Mouse (Mus musculus) heart, postnatal 0 days (tissue): ENCODE data around the gene Abcb9. TPM values are rescaled to one million over a fixed set of nuclear protein-coding genes. Genes with fewer than 3 reads are reported as not detected.
A peak's percentile ranks its signal among the peaks of the same experiment; 100 is the strongest.

Experiments
- ATAC-seq: fragments of 200-750 bp; cut with Nextera tagmentation; 2 replicates; pipeline ENCODE4 v1.8.0; 2017; ENCODE audit warnings: low read depth, moderate number of reproducible peaks, moderate library complexity; ENCODE audit not compliant: insufficient read depth
- DNase-seq: peaks from one replicate; pipeline ENCODE4 v3.0.0-alpha.2; 2016; ENCODE audit warnings: low spot score
- H3K27ac ChIP-seq: fragments of 300-500 bp; sonication (generic); 2 replicates; pipeline ENCODE4 v1.5.1; 2014; ENCODE audit warnings: low read depth, mild to moderate bottlenecking
- H3K27me3 ChIP-seq: fragments of 300-500 bp; sonication (generic); 2 replicates; pipeline ENCODE4 v1.6.1; 2014; ENCODE audit warnings: low read length, mixed read lengths; ENCODE audit not compliant: control insufficient read depth, insufficient read depth
- H3K36me3 ChIP-seq: fragments of 300-500 bp; sonication (generic); replicated peaks from 2 replicates; pipeline ENCODE4 v1.6.1; 2014; ENCODE audit warnings: low read length, mixed read lengths; ENCODE audit not compliant: control insufficient read depth, insufficient read depth
- H3K4me1 ChIP-seq: fragments of 300-500 bp; sonication (generic); 2 replicates; pipeline ENCODE4 v1.6.1; 2014; ENCODE audit warnings: antibody characterized with exemption; ENCODE audit not compliant: control insufficient read depth, insufficient read depth
- H3K4me2 ChIP-seq: fragments of 300-500 bp; sonication (generic); 2 replicates; pipeline ENCODE4 v1.6.1; 2014; ENCODE audit warnings: low read depth, mild to moderate bottlenecking, low read length, moderate library complexity
- H3K4me3 ChIP-seq: fragments of 300-500 bp; sonication (generic); 2 replicates; pipeline ENCODE4 v1.5.1; 2014; ENCODE audit warnings: low read depth, low read length
- H3K9ac ChIP-seq: fragments of 300-500 bp; sonication (generic); replicated peaks from 2 replicates; pipeline ENCODE4 v1.6.1; 2014; ENCODE audit warnings: low read depth, low read length, mixed read lengths
- H3K9me3 ChIP-seq: fragments of 300-500 bp; sonication (generic); replicated peaks from 2 replicates; pipeline ENCODE4 v1.6.1; 2016; ENCODE audit warnings: low read length; ENCODE audit not compliant: control insufficient read depth
- CTCF ChIP-seq: IDR thresholded peaks from 2 replicates; pipeline ENCODE4 v1.5.1; 2016; ENCODE audit warnings: antibody characterized with exemption, control low read depth, low read depth
- EP300 ChIP-seq: IDR thresholded peaks from 2 replicates; pipeline ENCODE4 v1.6.1; 2016; ENCODE audit warnings: antibody characterized with exemption, low read depth
- WGBS: fragments of 180-500 bp; shearing (Covaris S2); extraction: QIAGEN DNeasy Blood & Tissue Kit; methylation state at CpG from one replicate; pipeline ENCODE4 v1.1.7; 2014; 5-methylcytosine and 5-hydroxymethylcytosine counted together
- polyA plus RNA-seq: library from polyadenylated mRNA; unstranded; fragments of >200 nt; fragmentation: Nextera tagmentation; extraction: Ambion mirVana; gene quantifications from 2 replicates; pipeline ENCODE4 v1.2.1, GENCODE M21; 2015
- total RNA-seq: library from RNA; depleted of rRNA; stranded (reverse); fragments of >200 nt; gene quantifications from 2 replicates; pipeline ENCODE4 v1.2.3, GENCODE M21; 2014; ENCODE audit warnings: low replicate concordance

The Abcb9 gene
- total and polyA plus RNA-seq, 2 experiments from 2014 or later: 1.8 to 3.0 TPM

GRCm38 (mm10) chr5:124036836-124037235, 58.8 kb downstream of the Abcb9 start:
- no peak overlapping the region for H3K9ac ChIP-seq

GRCm38 (mm10) chr5:124036341-124036740, 59.3 kb downstream of the Abcb9 start:
- no peaks in the 10 kb centered on the region for H3K36me3 ChIP-seq
- H3K27ac ChIP-seq: no peak overlapping the region
- H3K4me1 ChIP-seq: 0 out of 2 replicates have a peak, but pooled peaks cover 15% of the 10 kb centered on the region
- H3K27me3 ChIP-seq: no peaks in the 10 kb centered on the region
- TF ChIP-seq EP300 (no peak), CTCF (no peak)
- DNase-seq: no peak
- H3K9ac ChIP-seq: no peak overlapping the region
- no peak overlapping the region for H3K4me2 ChIP-seq
- no peaks in the 10 kb centered on the region for H3K9me3 ChIP-seq
- no peak overlapping the region for H3K4me3 ChIP-seq
- WGBS: 48% methylated on average over 6 of the region's 6 CpGs
- no peak for ATAC-seq

More at GRCm38 (mm10) chr5:124036836-124037235, 58.8 kb downstream of the Abcb9 start:
- 40% methylated on average over 5 of the region's 5 CpGs for WGBS
- ATAC-seq (0 out of 2 replicates have a peak, but pooled peaks have one; percentile 17), DNase-seq (no peak)
- H3K9me3 ChIP-seq: no peaks in the 10 kb centered on the region
- no peak overlapping the region for H3K4me2 ChIP-seq
- H3K4me3 ChIP-seq: no peak overlapping the region
- no peak for TF ChIP-seq CTCF
- TF ChIP-seq EP300: no peak
- 0 out of 2 replicates have a peak, but pooled peaks cover 17% of the 10 kb centered on the region for H3K4me1 ChIP-seq
- no peaks in the 10 kb centered on the region for H3K27me3 ChIP-seq
- no peaks in the 10 kb centered on the region for H3K36me3 ChIP-seq
- H3K27ac ChIP-seq: peak overlapping the region; percentile 43

- no peak overlapping the region for H3K4me3 ChIP-seq
- H3K9ac ChIP-seq: no peak overlapping the region
- no peak overlapping the region for H3K4me2 ChIP-seq
- TF ChIP-seq EP300 (no peak), CTCF (no peak)
- H3K27me3 ChIP-seq: no peaks in the 10 kb centered on the region
- no peaks in the 10 kb centered on the region for H3K9me3 ChIP-seq
- H3K27ac ChIP-seq: no peak overlapping the region
- H3K36me3 ChIP-seq: no peaks in the 10 kb centered on the region
- H3K4me1 ChIP-seq: 0 out of 2 replicates have a peak, but pooled peaks cover 11% of the 10 kb centered on the region
- ATAC-seq (no peak), DNase-seq (no peak)
- 68% methylated on average over 8 of the region's 8 CpGs for WGBS
Observed at GRCm38 (mm10) chr5:124035806-124036205, 59.8 kb downstream of the Abcb9 start.

GRCm38 (mm10) chr5:124035406-124035805, 60.2 kb downstream of the Abcb9 start:
- ATAC-seq (no peak), DNase-seq (no peak)
- H3K4me2 ChIP-seq: no peak overlapping the region
- no peaks in the 10 kb centered on the region for H3K9me3 ChIP-seq
- no peak overlapping the region for H3K27ac ChIP-seq
- H3K27me3 ChIP-seq: no peaks in the 10 kb centered on the region
- H3K36me3 ChIP-seq: no peaks in the 10 kb centered on the region
- 80% methylated on average over 9 of the region's 9 CpGs for WGBS
- no peak overlapping the region for H3K9ac ChIP-seq
- H3K4me1 ChIP-seq: 0 out of 2 replicates have a peak, but pooled peaks cover 11% of the 10 kb centered on the region
- TF ChIP-seq CTCF (no peak), EP300 (no peak)
- no peak overlapping the region for H3K4me3 ChIP-seq

GRCm38 (mm10) chr5:124034471-124034870, 61.1 kb downstream of the Abcb9 start:
- H3K4me2 ChIP-seq: no peak overlapping the region
- 66% methylated on average over 11 of the region's 11 CpGs for WGBS
- ATAC-seq (no peak), DNase-seq (no peak)
- TF ChIP-seq EP300: no peak
- TF ChIP-seq CTCF: no peak
- no peaks in the 10 kb centered on the region for H3K9me3 ChIP-seq
- H3K27ac ChIP-seq: no peak overlapping the region
- no peak overlapping the region for H3K9ac ChIP-seq
- H3K4me1 ChIP-seq: peaks cover 19% of the 10 kb centered on the region
- H3K4me3 ChIP-seq: no peak overlapping the region
- H3K27me3 ChIP-seq: no peaks in the 10 kb centered on the region
- H3K36me3 ChIP-seq: no peaks in the 10 kb centered on the region

- ATAC-seq (peak; percentile 86), DNase-seq (peak; percentile 73)
- H3K9me3 ChIP-seq: no peaks in the 10 kb centered on the region
- WGBS: under 1% methylated on average over 52 of the region's 52 CpGs
- H3K36me3 ChIP-seq: no peaks in the 10 kb centered on the region
- H3K9ac ChIP-seq: peak within 1 kb of the TSS; percentile 98
- no peaks in the 10 kb centered on the region for H3K27me3 ChIP-seq
- H3K4me1 ChIP-seq: peaks cover 39% of the 10 kb centered on the region
- H3K4me2 ChIP-seq: peak within 1 kb of the TSS; percentile 95
- H3K4me3 ChIP-seq: peak within 1 kb of the TSS; percentile 97
- H3K27ac ChIP-seq: peak within 1 kb of the TSS; percentile 98
- TF ChIP-seq EP300 (no peak), CTCF (no peak)
Observed at GRCm38 (mm10) chr5:124032001-124032508, 63.5 kb downstream of the Abcb9 start, which contains the start of gene Vps37b. Gene Vps37b (minus strand): TSS chr5:124032270.
